Mouse (Mus musculus) erythroid progenitor cell, adult 5-6 weeks (primary cell): Measurements from ENCODE around the gene Dner. TPM values are rescaled to one million over a fixed set of nuclear protein-coding genes. Genes with fewer than 3 reads are reported as not detected.

Source experiments
- ATAC-seq: replicated peaks from 2 replicates; pipeline ENCODE4 v1.8.0; 2016; ENCODE audit warnings: moderate number of reproducible peaks, mild to moderate bottlenecking, moderate TSS enrichment, inconsistent platforms; ENCODE audit not compliant: poor library complexity, low FRiP score, severe bottlenecking
- total RNA-seq, 2 experiments: library from RNA; stranded (forward) in 1 of 2; stranded (reverse) in 1 of 2; fragments of 150-400 nt in 1 of 2; fragments of 186-747, 209-891 nt in 1 of 2; gene quantifications; 2 replicates each; pipeline versions ENCODE4 v1.2.3 to v1.2.4; 2015 to 2017; ENCODE audit warnings: low replicate concordance in 2 of 2

The Dner gene
- total RNA-seq, 2 experiments from 2014 or later = not detected

DNA sequence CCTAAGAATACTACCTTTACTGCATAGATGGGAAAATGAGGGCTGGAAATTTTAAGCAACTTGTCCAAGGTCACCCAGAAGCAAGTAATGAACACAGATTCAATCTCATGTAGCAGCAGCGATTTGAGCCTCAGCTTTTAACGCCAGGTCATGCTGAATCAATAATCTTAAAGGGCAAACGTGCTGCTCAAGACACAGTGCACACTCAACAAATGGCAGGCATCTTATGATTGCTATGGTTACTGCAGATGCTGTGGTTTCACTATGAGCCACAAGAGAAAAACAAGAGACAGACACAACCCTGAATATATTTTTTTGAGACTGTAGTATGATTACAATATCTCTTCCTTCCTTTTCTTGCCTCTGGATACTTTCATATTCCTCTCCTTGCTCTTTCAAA is 228.4 kb downstream of the Dner start:
- no peak for ATAC-seq

DNA sequence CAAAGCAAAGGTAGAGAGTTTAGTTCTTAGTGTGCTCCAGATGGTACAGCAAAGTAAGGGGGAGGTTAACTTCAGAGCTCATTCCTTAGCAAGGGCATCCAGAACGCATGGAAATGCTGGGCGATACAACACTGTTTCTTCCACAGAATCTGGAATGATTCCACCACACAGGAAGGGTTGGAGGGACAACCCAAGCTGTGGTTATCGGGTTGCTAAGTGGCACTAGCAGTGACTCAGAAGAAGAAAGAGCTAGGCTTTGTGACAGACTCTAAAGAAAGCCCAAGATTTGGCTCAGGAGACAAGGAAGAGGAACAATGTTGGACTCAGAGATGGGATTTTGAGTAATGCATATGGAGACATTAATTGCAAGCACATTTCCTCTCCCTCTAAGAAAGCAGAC is 231.3 kb downstream of the Dner start:
- no peak for ATAC-seq

DNA sequence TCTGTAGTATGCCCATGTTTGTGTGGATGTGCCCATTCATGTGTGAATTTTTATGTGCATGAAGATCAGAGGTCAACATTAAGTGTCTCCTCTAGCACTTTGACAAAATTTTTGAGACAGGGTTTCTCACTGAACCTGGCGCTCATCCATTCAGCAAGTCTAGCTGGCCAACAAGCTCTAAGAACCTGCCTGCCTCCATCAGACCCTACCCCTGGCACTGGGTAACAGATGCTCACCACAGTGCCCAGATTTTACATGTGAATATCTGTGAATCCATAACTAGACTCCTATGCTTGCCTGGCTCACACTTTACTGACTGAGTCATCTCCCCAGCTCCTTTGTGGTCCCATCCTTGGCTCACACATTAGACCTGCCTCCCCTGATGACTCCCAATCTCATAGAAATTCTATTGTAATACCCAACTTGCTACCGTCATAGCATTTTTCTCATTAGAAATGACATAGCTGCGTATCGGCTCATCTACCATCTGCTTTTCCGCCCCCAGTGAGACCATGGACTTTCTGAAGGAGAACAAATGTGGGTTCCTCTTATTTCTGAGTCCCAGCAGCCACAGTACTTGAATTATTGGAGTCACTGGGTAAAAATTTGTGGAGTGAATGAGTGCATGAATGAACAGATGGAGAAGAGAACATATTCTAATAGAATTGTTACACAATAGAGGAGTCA is 231.9 kb downstream of the Dner start:
- no peak for ATAC-seq

DNA sequence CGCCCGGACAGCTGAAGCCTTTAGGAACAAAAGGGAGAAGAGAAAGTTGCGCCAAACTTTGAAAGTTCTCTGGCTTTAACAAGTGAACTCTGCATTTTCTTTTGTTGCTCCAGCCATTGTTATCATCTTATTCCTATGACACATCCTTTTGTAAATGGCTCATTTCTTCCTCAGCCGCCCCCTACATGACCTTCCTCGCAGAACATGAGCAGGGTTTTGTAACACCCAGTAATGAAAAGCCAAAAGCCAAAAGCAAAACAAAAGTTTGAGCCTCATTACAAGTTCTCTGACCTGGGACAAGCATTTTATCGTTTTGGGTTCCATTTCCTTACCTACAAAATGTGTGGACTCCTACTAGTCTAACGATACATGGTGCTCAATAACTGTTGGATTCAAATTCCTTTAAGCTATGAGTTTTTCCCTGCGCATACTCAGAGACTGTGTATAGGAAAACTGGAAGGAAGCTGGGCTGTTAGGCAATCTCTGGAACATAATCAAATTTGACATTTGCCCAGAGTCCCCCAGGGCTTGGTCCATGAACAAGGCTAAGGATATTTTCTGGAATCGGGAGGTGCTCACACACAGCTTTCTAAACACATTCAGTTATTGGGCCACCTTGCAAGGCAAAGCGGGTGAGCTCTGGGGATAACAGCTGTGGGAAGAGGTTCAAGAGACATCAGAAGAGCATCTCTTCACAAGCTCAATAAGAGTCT is 246.3 kb downstream of the Dner start:
- ATAC-seq = no peak

DNA sequence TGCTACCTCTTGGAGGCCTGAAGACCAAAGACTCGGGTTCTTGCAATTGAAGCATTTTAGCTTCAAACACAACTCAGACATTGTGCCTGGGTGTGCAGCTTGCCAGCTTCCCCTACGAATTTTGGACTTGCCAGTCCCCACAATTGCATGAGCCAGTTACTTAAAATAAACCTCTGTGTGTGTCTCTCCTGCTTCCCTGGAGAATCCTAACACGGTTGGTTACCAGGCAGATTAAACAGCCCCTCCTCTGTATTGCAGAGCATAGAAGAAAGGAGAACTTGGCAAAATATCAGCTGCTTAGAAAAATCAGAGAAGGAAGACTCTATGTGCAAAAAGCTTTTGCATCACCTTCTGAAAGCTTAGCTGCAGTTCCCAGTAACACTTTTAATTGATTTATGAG is 252.4 kb downstream of the Dner start:
- no peak for ATAC-seq

DNA sequence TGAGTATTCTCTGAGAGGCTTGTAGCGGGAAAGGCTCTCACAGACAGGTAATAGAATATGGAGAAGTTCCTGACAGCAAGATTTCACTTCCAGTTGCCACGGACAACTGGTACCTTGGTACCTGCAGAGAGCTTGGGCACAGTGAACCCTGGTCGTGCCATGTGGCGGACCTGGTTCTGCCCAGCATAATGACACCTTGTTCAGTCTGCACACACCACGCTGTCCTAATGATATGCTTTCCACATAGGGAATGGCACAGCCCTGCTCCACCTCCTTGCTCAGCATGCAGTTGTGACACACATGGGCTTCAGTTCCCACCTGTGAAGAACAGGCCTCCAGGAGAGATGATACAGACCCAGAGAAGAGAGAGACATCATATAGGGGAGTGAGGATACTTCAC is 253.0 kb downstream of the Dner start:
- ATAC-seq = no peak

DNA sequence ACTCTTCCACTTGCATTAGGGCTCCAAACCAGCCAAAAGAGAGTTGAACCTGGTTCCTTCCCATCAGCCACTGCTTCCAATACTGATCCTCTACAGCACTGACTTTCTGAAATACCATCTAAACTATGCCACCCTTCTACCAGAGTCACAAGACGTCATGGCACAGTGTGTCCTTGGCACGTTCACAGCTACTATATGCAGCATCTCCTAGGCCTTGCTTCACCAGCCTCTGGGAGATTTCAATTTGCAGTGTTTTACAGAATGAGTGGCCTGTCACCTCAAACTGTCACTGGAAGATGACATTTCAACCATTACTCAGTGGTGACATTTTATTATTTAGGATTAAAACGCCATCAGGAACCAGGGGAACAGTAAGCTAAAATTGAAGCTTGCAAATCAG is 254.6 kb downstream of the Dner start:
- no peak for ATAC-seq

DNA sequence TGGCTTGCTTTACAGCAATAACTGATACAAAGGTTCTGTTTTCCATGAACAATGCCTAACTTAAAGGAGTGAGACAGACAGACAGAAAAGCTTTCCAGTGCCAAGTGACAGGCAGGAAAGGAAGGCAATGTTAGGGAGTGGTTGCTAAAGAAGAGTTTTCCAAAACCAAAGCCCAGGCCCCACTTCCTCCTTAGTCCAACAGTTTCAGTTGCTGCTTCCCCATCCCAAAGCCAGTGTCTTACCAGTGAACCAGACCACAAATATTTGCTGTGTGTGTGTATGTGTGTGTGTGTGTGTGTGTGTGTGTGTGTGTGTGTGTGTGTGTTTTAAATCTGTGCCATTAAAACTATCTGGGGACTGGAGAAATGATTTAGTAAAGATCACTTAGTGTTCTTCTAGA is 258.5 kb downstream of the Dner start:
- ATAC-seq = no peak

DNA sequence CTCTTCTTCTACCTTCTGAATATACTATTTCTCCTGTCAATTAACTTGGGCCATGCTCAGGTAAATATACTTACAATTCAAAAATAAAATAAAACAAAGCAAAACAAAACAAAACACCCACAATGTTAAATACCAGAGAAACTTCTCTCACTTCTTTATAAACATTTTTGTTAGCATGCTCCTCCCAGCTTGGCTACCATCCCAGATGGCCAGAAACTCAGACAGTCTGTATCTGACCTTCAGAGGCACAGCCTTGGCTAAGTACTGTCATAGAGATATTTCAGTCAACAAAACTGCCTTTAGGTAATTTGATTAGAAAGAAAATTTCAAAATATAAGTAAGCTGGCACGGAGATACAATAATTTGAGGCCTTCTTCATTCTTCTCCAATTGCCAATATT is 259.7 kb downstream of the Dner start:
- ATAC-seq = no peak

DNA sequence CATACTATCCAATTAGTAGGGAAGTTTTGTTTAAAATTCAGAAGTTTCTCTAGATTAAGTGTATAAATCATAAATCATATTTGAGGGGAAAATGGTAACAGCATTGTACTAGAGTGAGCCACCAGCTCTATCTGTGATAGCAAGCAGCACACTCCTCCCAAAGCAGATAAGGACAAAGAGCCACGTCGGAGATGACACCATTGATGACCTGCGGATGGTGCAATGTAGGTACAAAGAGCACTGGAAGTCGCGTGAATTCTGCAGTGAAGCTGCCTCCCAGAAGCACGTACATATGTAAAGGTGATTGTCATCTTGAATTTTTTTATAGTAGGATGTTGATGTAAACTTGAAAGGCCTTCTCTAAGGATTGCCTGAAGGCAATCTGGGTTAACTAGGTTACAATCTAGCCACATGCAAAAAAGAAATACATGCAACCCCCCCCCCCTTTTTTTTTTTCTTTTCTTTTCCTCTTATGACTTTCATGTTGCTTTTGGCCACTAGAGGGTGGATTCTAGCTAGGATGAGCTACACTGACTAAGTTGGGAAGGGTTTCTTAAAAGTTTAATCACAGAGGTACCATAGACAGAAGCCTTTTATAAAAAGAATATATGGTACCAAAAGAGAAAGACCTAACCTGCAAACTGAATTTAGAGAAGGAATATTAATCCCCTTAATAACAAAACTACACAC is 262.6 kb downstream of the Dner start:
- ATAC-seq = no peak

DNA sequence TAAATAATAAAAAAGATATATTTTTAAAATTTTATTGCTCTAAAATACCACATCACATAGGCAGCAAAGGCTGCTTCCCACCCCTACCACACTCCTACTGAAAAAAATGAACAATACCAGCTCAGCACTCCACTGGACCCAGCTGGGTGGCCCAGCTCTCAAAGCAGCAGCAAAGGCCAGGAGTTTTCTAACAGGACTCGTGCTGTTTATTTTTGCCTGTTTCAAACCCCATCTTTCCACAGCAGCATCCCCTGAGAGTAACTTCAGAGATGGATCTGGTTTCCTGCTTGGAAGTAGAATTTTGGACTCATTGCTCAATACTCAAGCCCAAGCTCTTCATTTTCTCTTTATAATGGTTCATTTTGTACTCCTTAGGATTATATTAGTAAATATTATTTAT is 263.7 kb downstream of the Dner start:
- ATAC-seq = no peak

DNA sequence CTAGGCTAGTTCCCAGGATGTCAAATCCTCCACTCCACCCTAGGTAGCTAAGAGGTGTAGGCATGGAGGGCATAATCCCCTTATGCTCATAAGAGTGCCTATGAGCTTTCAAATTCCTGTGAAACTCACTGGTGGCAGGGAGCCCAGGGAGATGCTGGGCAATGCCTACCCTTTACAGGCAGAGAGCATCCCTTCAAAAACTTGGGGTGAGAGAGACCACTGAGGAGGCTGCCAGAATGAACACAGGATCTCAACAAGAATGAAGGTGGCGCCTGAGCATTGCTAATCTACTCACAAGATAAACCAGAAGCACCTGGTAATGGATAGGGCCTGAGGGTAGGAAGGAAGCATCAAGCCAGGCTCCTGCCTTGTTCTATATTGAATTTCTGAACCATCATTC is 267.7 kb downstream of the Dner start:
- ATAC-seq = no peak

DNA sequence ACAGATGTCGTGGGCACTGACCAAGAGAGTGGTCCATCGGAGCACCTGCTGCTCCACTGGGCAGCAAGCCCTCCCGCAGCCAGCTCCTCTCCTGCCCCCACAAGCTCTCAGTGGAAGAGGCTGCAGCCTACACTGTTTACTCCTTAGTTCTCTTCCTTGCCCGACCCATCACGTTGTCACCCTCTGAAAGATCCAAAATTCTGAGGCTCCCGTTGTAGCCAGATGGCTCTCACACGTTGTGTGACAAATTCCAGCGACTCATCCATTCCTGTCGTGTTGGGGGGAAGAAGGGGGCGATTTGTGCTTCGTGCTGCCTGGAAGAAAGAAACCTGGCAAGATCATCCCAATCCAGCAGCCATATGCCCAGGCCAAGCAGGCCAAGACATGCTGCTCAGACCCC is 268.3 kb downstream of the Dner start:
- no peak for ATAC-seq

DNA sequence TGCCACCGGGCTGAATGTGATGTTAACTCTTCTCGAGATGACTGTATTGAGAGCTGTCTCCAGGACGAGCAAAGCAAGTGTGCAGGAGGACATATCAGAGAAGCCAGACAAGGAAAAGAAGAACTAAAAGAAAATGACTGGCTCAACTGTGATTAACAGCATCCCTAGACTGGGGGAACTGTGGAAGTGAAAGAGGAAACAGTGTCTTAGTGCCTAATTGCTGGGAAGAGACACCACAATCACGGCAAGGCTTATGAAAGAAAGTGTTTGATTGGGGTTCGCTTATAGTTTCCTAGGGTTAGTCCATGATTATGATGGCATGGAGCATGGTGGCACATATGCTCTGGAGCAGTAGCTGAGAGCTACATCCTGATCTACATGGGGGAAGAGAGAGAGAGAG is 269.3 kb downstream of the Dner start:
- no peak for ATAC-seq

DNA sequence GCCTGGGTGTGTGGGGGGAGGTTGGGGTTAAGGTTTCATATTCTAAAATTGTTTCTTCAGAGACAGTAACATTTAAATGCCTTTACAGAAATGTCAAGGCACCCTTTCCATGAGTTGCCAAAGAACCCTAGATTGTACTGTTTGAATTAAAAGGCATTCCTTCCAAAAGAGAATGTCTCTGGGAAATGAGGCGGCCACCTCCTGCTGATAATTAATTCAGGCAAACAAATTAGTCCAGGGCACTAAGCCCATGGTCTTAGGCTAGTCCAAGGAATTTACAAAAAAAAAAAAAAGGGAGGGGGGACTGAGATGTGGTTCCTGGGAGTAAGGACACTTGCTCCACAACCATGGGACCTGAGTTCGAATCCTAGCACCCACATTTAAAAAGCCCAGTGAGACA is 273.1 kb downstream of the Dner start:
- ATAC-seq = no peak

DNA sequence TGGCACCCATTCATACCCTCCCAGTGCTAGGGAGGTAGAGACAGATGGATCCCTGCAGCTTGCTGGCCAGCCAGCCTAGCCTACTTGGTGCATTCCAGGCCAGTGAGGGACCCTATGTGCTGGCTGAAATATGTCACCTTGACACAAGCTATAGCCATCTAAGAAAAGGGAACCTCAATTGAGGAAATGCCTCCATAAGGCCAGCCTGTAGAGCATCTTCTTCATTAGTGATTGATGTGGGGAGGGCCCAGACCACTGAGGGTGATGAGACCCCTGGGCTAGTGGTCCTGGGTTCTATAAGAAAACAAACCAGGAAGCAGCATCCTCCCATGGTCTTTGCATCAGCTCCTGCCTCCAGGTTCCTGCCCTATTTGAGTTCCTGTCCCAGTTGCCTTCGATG is 274.2 kb downstream of the Dner start:
- ATAC-seq = no peak

DNA sequence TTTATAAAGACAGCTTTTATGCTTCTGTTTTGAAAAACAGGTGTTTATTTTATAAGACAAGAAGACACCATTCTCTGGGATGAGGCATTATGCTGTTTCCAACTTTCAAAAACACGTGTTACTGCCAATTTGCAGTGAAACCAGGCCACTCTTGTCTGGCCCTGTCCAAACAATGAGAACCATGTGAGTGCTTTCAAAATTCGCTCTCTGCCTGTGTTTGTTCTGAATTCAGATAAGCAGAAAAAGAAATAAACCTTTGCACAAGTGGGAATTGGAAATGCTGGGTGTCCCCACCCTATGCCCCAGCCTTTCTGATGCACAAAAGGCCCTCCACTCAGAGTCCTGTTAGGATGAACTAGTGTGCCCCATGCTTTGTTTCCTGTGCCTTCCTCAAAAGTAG is 276.6 kb downstream of the Dner start:
- ATAC-seq = no peak

DNA sequence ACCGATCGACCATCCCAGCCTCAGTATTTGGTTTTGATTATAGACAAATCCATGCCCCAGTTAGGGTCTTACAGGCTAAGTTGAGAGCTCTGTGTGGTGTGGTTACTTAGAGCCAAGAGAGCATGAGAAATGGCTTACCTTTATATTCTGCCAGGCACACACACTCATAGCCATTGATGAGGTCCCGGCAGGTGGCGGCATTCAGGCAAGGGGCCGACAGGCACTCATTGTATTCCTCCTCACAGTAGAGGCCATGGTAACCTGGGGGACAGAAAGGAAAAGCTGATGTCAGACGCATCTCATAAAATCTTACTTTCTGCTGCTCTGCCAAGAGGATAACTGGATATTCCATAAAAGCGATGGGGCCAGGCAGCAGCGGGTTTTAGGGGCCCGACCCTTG is 277.5 kb downstream of the Dner start:
- ATAC-seq = no peak

DNA sequence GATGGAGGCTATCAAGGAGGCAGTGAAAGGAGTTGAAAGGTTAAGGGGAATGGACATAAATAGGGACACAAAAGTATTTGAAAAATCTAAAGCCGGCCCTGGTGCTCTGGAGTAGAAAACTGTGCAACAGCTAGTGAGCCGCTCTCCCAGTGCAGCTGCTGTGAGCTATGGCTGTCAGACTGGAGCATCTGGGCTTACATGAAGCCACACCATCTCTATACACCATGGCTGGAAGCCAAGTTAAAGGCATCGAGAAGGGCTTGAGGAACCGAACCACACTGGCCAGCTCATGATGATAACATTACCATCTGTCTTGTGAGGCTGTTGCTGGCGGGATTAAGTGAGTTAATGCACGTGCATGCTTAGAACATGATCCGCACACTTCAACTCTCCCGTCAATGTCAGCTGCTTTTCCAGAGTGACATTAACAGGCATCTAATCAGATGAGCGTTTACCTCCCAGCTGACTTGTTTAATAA is 278.2 kb downstream of the Dner start:
- no peak for ATAC-seq

DNA sequence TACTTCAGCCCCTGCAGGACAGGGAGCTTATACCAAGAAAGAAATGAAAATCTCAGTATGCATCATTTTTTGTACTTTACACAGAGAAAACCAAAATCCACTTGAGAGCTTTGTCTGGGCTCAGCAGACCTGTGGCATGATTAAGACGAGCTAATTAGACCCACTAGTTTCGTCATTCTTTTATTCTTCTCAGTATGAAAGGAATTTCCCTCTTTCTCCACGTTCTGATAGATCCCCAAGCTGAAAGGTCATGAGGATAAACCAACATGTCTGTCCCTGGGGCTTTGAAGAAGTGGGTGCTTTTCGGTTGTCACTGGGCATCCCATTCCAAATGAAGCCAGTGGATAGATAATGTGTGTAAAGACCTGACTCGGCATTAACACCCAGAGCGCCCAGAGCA is 278.7 kb downstream of the Dner start:
- no peak for ATAC-seq

DNA sequence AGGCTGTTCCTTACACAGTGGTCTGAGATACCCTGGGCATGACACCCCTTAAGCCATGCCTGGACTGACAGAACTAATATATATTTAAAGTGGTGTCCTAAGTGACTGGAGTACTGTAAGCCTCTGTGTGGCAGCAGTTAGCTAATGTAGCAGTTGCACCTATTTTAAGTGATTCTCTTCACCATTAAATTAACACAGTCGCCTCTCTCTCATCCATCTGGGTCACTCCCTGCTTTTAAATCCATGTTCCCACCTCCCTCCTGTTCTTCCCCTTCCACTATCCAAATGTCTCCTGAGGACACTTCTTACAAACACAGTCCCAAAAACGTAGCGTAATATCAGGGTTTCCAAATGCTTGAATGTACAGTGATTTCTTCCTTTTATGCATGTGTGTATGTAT is 281.6 kb downstream of the Dner start:
- ATAC-seq = no peak
